Mouse (Mus musculus) heart, embryonic 11.5 days (tissue): ENCODE data around the gene Slc22a8. TPM values are rescaled to one million over a fixed set of nuclear protein-coding genes. Genes with fewer than 3 reads are reported as not detected.

Experiments
- ATAC-seq: fragments of 200-750 bp; cut with Nextera tagmentation; replicated peaks from 2 replicates; pipeline ENCODE4 v1.8.0; 2017; ENCODE audit warnings: moderate library complexity; ENCODE audit not compliant: insufficient number of reproducible peaks, low FRiP score, low TSS enrichment
- H3K27ac ChIP-seq: fragments of 300-500 bp; sonication (generic); 2 replicates; pipeline ENCODE4 v1.5.1; 2014; ENCODE audit warnings: mild to moderate bottlenecking, low read depth, low read length
- H3K27me3 ChIP-seq: fragments of 300-500 bp; sonication (generic); 2 replicates; pipeline ENCODE4 v1.6.1; 2014; ENCODE audit warnings: mild to moderate bottlenecking, low read length, mixed read lengths; ENCODE audit not compliant: control insufficient read depth, insufficient read depth
- H3K36me3 ChIP-seq: fragments of 300-500 bp; sonication (generic); 2 replicates; pipeline ENCODE4 v1.6.1; 2014; ENCODE audit warnings: mild to moderate bottlenecking, low read length, moderate library complexity, mixed read lengths; ENCODE audit not compliant: control insufficient read depth, insufficient read depth
- H3K4me1 ChIP-seq: fragments of 300-500 bp; sonication (generic); 2 replicates; pipeline ENCODE4 v1.6.1; 2014; ENCODE audit warnings: low read length; ENCODE audit not compliant: control insufficient read depth, insufficient read depth
- H3K4me2 ChIP-seq: fragments of 300-500 bp; sonication (generic); 2 replicates; pipeline ENCODE4 v1.6.1; 2014; ENCODE audit warnings: mild to moderate bottlenecking, moderate library complexity
- H3K4me3 ChIP-seq: fragments of 300-500 bp; sonication (generic); 2 replicates; pipeline ENCODE4 v1.5.1; 2014; ENCODE audit warnings: low read depth, low read length
- H3K9ac ChIP-seq: fragments of 300-500 bp; sonication (generic); 2 replicates; pipeline ENCODE4 v1.6.1; 2014; ENCODE audit warnings: mild to moderate bottlenecking, low read depth, low read length, moderate library complexity
- H3K9me3 ChIP-seq: fragments of 300-500 bp; sonication (generic); replicated peaks from 2 replicates; pipeline ENCODE4 v1.6.1; 2016; ENCODE audit warnings: low read length; ENCODE audit not compliant: control insufficient read depth
- WGBS: fragments of 180-500 bp; shearing (Covaris S2); extraction: QIAGEN DNeasy Blood & Tissue Kit; methylation state at CpG from one replicate; pipeline ENCODE4 v1.1.7; 2014; ENCODE audit not compliant: insufficient replicate concordance; 5-methylcytosine and 5-hydroxymethylcytosine counted together
- polyA plus RNA-seq: library from polyadenylated mRNA; unstranded; fragments of >200 nt; fragmentation: Nextera tagmentation; extraction: Ambion mirVana; gene quantifications from 2 replicates; pipeline ENCODE4 v1.2.1, GENCODE M21; 2014

The Slc22a8 gene
- polyA plus RNA-seq, 1 experiment from 2014 or later = 0.07 TPM

GRCm38 (mm10) chr19:8604536-8605240 lies 13.6 kb downstream of the Slc22a8 start:
- Histone ChIP-seq H3K4me2 (no peak overlapping the region), H3K9ac (no peak overlapping the region), H3K27ac (no peak overlapping the region), H3K36me3 (no peaks in the 10 kb centered on the region), H3K27me3 (no peaks in the 10 kb centered on the region), H3K4me1 (peaks cover 3% of the 10 kb centered on the region; the same call in 1 of the 2 replicates), H3K9me3 (no peaks in the 10 kb centered on the region), H3K4me3 (no peak overlapping the region)
- 89% methylated on average over 8 of the region's 8 CpGs for WGBS
- no peak for ATAC-seq

GRCm38 (mm10) chr19:8605241-8605558 lies 14.1 kb downstream of the Slc22a8 start:
- Histone ChIP-seq H3K9ac (no peak overlapping the region), H3K27me3 (no peaks in the 10 kb centered on the region), H3K4me2 (no peak overlapping the region), H3K4me3 (no peak overlapping the region), H3K9me3 (no peaks in the 10 kb centered on the region), H3K36me3 (no peaks in the 10 kb centered on the region), H3K4me1 (peaks cover 3% of the 10 kb centered on the region; the same call in 1 of the 2 replicates), H3K27ac (no peak overlapping the region)
- WGBS = 75% methylated on average over 3 of the region's 3 CpGs
- no peak for ATAC-seq

- no peak for ATAC-seq
- no peak overlapping the region for H3K27ac ChIP-seq
- no peak overlapping the region for H3K4me3 ChIP-seq
- no peaks in the 10 kb centered on the region for H3K9me3 ChIP-seq
- no peak overlapping the region for H3K4me2 ChIP-seq
- no peak overlapping the region for H3K9ac ChIP-seq
- H3K36me3 ChIP-seq = no peaks in the 10 kb centered on the region
- no peaks in the 10 kb centered on the region for H3K4me1 ChIP-seq
- WGBS = 82% methylated on average over 8 of the region's 8 CpGs
- H3K27me3 ChIP-seq = no peaks in the 10 kb centered on the region
These were observed 20.5 kb downstream of the Slc22a8 start for GRCm38 (mm10) chr19:8611358-8612123.

- Histone ChIP-seq H3K27ac (no peak overlapping the region), H3K9me3 (no peaks in the 10 kb centered on the region), H3K9ac (no peak overlapping the region), H3K36me3 (no peaks in the 10 kb centered on the region), H3K4me2 (no peak overlapping the region), H3K4me1 (no peaks in the 10 kb centered on the region), H3K4me3 (no peak overlapping the region), H3K27me3 (no peaks in the 10 kb centered on the region)
- no peak for ATAC-seq
- WGBS = 66% methylated on average over 2 of the region's 2 CpGs
These were observed 22.1 kb downstream of the Slc22a8 start for GRCm38 (mm10) chr19:8613111-8613510.

- H3K4me2 ChIP-seq = no peak overlapping the region
- no peaks in the 10 kb centered on the region for H3K36me3 ChIP-seq
- H3K27me3 ChIP-seq = no peaks in the 10 kb centered on the region
- H3K4me3 ChIP-seq = no peak overlapping the region
- H3K27ac ChIP-seq = no peak overlapping the region
- no peak for ATAC-seq
- H3K9ac ChIP-seq = no peak overlapping the region
- WGBS = 33% methylated on average over 2 of the region's 2 CpGs
- no peaks in the 10 kb centered on the region for H3K4me1 ChIP-seq
- H3K9me3 ChIP-seq = no peaks in the 10 kb centered on the region
These were observed 23.3 kb downstream of the Slc22a8 start for GRCm38 (mm10) chr19:8614343-8614742.

GRCm38 (mm10) chr19:8616314-8616713 lies 25.3 kb downstream of the Slc22a8 start:
- no peaks in the 10 kb centered on the region for H3K27me3 ChIP-seq
- H3K4me3 ChIP-seq = no peak overlapping the region
- no peak for ATAC-seq
- H3K4me2 ChIP-seq = no peak overlapping the region
- no peaks in the 10 kb centered on the region for H3K36me3 ChIP-seq
- no peak overlapping the region for H3K27ac ChIP-seq
- H3K4me1 ChIP-seq = no peaks in the 10 kb centered on the region
- H3K9me3 ChIP-seq = no peaks in the 10 kb centered on the region
- WGBS = 54% methylated on average over 4 of the region's 4 CpGs
- no peak overlapping the region for H3K9ac ChIP-seq

GRCm38 (mm10) chr19:8617904-8618303 lies 26.9 kb downstream of the Slc22a8 start, which contains the start of gene Slc22a6:
Slc22a6 (plus strand) TSS chr19:8618039.
- ATAC-seq = no peak
- Histone ChIP-seq H3K27ac (no peak within 1 kb of the TSS), H3K9me3 (no peaks in the 10 kb centered on the region), H3K9ac (no peak within 1 kb of the TSS), H3K27me3 (no peaks in the 10 kb centered on the region), H3K4me2 (no peak within 1 kb of the TSS), H3K4me3 (no peak within 1 kb of the TSS), H3K4me1 (no peaks in the 10 kb centered on the region), H3K36me3 (no peaks in the 10 kb centered on the region)
- WGBS = 25% methylated on average over 7 of the region's 7 CpGs

GRCm38 (mm10) chr19:8621098-8621497 lies 30.0 kb downstream of the Slc22a8 start:
- no peaks in the 10 kb centered on the region for H3K36me3 ChIP-seq
- H3K4me3 ChIP-seq = no peak overlapping the region
- no peaks in the 10 kb centered on the region for H3K27me3 ChIP-seq
- H3K4me1 ChIP-seq = no peaks in the 10 kb centered on the region
- no peak overlapping the region for H3K27ac ChIP-seq
- H3K9ac ChIP-seq = no peak overlapping the region
- H3K9me3 ChIP-seq = no peaks in the 10 kb centered on the region
- no peak overlapping the region for H3K4me2 ChIP-seq
- 84% methylated on average over 7 of the region's 7 CpGs for WGBS
- no peak for ATAC-seq
